Mouse (Mus musculus): ENCODE measurements around the gene Lama4. TPM values are rescaled to one million over a fixed set of nuclear protein-coding genes. Genes with fewer than 3 reads are reported as not detected.

Gene Lama4
- total RNA-seq, 2 experiments from 2014 or later = 3.6 to 4.5 TPM

Other genes with a start within 250 kb of the Lama4 start
- gene Rfpl4b, start 143.7 kb upstream of the Lama4 start, total RNA-seq (2021) = not detected
- gene Fam229b, start 168.4 kb downstream of the Lama4 start, total RNA-seq (2021) = 10 to 100 TPM; 12.3 to 13.0 TPM
- gene Tube1, start 168.5 kb downstream of the Lama4 start, total RNA-seq (2021) = 1 to 10 TPM; 2.8 TPM
- under 1 TPM in 1 of 2 experiments, not detected in 1; 0.28 TPM for gene Ccn6, start 198.3 kb downstream of the Lama4 start, total RNA-seq (2021)